Mouse (Mus musculus) mouse embryonic stem cell (cell line): ENCODE measurements around the gene Rfx5.
"Not testable (repeated sequence)": the region's sequence is repeated elsewhere in the genome, so short reads cannot be mapped to it uniquely, and the experiment has no call there.

Experiments
- in situ Hi-C, 2 experiments: fragments of 300-500 bp; cut with MboI; formaldehyde crosslinking; loops; 1 replicate in 1 of 2; 3 replicates in 1 of 2; pipeline ENCODE4 v1.14.3; 2019 to 2020; ENCODE audit warnings: low sequenced_read_pairs in 2 of 2, low pct_unique_long_range_greater_than_20kb in 1 of 2, mixed read lengths in 1 of 2; ENCODE audit not compliant: unreplicated experiment in 1 of 2

The Rfx5 gene

DNA sequence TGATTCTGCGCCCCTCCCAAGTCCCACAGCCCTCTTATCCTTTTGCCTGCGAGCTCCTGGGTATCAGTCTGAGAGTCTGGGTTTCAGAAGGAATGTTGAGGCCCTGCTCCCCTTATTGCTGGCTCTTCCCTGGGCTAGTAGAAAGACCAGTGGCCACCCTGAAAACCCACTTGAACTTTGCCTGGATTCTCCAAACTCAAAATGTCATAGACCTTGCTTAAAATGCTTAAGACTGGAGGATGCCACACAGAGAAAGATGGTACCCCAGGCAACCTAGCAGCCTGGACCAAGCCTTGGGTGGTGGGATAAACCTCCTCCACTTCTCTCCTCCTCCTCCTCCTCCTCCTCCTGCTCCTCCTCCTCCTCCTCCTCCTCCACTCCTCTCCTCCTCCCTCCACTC is 20.3 kb upstream of the Rfx5 start:
- in situ Hi-C loops = not testable (repeated sequence)

DNA sequence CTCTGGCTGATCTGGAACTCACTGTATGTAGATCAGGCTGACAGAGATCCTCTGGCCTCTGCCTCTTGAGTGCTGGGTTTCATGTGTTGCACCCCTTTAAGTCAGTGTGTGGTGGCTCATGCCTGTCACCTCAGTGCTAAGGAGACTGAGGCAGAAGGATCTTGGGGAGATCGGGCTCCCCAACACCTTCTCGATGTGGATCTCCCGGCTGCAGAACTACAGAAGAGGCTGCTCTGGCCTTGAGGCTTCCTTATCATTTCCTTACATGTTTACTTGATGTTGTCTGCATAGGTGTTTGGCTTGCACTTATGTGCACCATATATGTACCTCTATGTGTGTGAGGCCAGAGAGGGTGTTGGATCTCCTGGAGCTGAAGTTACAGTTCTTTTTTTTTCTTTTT is 19.3 kb upstream of the Rfx5 start:
- in situ Hi-C loops = not testable (repeated sequence)

- in situ Hi-C loops = not testable (repeated sequence)
Measured at GRCm38 (mm10) chr3:94935332-94935731, 18.5 kb upstream of the Rfx5 start.

DNA sequence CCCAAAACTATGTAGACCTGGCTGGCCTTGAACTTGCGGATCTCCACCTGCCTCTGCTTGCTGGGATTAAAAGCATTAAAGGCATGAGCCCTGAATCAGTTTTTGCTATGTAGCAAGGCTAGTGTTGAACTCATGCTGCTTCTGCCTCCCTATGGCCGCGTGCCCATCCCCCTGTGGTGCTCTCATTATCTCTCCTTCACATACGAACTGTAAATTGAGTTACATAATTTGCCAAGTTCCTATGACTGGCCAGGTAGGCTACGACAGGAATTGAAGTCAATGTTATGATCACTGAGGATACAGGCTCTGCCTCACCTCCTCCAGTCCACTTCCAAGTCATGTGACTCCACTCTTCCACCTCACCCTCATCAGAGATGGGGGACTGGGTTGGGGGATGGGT is 17.7 kb upstream of the Rfx5 start:
- in situ Hi-C loops = not testable (repeated sequence)

- in situ Hi-C loops = not testable (repeated sequence)
Measured at GRCm38 (mm10) chr3:94937194-94937593, 16.7 kb upstream of the Rfx5 start.

DNA sequence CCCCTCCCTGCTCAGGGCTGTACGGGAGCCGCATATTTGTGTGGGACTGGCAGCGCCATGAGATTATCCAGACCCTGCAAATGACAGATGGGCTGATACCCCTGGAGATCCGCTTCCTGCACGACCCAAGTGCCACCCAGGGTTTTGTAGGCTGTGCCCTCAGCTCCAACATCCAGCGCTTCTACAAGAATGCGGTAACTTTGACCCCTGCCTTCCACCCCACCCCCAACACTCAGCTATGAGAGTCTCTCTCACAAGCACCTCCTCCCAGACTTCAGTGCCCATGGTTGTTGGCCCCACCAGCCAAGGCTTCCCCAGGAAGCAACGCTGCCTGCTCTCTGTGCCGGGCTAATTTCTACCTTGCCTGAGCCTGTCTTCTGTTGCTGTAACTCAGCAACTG is 13.8 kb upstream of the Rfx5 start:
- in situ Hi-C loops = not testable (repeated sequence)

- in situ Hi-C loops = not testable (repeated sequence)
Measured at GRCm38 (mm10) chr3:94942211-94942967, 11.5 kb upstream of the Rfx5 start.

DNA sequence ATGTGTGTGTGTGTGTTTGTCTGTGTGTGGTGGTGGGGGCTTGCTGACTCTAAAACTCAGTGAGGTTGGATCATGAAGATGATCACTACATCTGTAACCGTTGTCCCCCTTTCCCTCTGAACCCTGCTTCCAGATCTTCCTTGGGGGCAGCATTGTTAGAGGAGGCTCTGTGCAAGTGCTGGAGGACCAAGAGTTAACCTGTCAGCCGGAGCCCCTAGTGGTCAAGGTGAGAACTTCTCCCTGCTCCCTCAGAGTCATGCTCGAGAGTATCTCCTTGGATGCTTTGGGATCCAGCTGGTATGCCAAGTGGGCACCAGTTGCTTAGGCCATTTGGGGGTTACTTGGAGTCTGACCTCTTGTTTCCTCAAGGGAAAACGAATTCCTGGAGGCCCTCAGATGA is 10.2 kb upstream of the Rfx5 start:
- in situ Hi-C loops = not testable (repeated sequence)

DNA sequence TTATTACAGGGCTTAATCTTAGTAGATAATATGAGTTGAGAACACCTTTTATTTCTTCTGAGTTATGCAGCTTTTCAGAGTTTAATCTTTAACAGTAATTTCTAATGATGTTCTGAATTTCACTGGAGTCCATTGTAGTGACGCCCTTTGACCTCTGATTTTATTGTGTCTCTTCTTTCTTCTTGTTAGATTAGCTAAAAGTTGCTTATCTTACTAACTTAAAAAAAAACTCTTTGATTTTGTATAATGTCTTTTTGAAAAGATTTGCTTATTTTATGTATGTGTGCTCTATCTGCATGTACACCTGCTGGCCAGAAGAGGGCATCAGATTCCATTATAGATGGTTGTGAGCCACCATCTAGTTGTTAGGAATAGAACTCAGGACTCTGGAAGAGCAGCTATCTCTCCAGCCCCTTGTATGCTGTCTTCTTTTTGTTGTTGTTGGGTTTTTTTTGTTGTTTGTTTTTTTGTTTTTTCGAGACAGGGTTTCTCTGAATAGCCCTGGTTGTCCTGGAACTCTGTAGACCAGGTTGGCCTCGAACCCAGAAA is 5.7 kb upstream of the Rfx5 start:
- in situ Hi-C loops = no loop called here

GRCm38 (mm10) chr3:94949645-94950044 is 4.2 kb upstream of the Rfx5 start:
- in situ Hi-C loops = no loop called here

DNA sequence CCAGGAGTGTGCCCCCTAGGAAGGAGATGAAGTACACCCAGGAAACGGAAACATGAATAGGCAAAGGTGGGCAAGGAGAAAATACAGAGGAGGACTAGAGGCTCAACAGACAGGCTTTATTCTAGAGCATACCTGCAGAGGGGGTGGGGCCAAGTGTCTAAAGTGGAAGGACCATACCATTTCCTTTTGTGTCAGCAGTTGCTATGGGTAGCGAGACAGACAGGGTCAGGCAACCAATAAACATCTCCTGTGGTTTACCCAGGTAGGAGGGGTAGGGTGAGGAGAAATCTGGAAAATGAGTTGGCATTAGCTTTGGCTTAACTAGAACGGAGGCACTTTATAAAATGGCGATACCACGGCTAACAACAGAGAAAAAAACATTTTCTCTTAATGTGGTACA is 1.1 kb upstream of the Rfx5 start:
- in situ Hi-C loops = no loop called here

- in situ Hi-C loops = no loop called here
Measured at GRCm38 (mm10) chr3:94953384-94953763, 501 bp upstream of the Rfx5 start.

DNA sequence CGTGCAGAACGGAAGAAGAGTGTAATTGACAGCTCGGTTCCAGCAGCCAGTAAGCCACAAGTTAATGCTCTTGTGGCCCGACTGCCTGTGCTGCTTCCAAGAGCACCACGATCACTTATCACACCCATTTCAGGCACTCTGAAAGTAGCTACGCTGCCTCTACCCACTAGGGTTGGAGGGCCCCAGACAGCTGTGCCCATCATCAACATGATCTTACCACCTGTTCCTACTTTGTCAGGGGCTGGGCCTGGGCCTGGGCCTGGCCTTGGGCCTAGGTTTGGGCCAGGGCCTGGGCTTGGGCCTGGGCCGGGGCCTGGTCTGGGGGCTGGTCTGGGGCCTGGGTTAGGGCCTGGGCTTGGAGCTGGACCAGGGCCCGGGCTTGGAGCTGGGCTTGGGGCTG is 4.4 kb downstream of the Rfx5 start:
- in situ Hi-C loops = no loop called here

- in situ Hi-C loops = no loop called here
Measured at GRCm38 (mm10) chr3:94959871-94960270, 6.0 kb downstream of the Rfx5 start.

DNA sequence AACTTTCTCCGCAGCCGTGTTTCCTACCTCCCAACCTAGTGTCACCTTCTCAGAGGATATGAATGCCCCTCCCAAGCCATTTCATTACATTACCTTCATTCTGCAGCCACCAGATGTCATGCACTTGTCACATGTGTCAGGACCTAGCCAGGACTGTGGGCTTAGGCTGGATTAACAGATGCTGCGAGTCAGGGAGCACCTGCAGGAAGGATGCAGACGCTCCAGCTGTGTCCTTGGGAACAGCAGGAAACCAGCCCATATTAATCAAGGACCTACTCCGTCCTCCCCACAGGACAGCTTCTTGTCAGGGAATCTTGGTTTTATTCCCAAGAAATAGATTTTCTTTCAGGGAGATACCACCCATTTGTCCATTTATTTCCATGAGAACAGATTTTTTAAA is 6.4 kb downstream of the Rfx5 start:
- in situ Hi-C loops = no loop called here

DNA sequence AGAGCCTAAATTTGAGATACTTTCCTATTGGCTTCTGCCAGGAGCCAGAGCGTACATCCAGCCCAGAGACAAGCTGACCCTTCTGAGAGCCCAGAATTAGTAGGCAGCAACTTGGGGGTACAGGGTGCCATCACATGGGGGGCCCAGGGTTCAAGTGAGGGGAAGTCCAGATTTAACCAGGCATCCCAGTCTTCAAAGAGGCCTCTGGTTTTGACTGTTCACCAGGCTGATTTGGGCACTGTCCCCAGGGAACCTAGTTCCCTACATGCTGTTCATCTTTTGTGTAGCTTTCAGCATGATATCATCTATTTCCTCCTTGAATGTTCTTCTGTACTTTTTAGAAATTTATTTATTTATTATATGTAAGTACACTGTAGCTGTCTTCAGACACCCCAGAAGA is 11.1 kb downstream of the Rfx5 start:
- in situ Hi-C loops = no loop called here

DNA sequence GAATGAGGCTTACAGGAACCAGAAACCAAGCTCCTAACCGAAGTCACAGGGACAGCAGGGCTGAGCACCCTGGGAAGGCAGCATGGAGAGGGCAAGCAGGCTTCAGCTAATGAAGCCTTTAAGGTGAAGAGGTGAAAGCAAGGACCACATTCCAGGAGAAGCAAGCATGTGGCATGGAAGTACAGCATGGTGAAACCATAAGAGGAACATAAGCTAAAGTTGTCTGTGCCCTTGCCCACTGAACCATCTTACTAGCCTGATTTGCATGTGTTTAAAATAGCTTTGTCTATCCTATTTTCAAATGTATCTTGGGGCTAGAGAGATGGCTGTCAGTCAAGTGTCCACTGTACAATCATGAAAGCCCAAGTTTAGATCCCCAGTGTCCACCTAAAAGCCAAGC is 12.0 kb downstream of the Rfx5 start:
- in situ Hi-C loops = no loop called here

GRCm38 (mm10) chr3:94972552-94972951 is 18.7 kb downstream of the Rfx5 start:
- in situ Hi-C loops = no loop called here

GRCm38 (mm10) chr3:94973620-94974019 is 19.7 kb downstream of the Rfx5 start:
- in situ Hi-C loops = no loop called here

GRCm38 (mm10) chr3:94974026-94974527 is 20.2 kb downstream of the Rfx5 start:
- in situ Hi-C loops = no loop called here
